Mouse (Mus musculus): Measurements from ENCODE around the gene Dpm3.

- TF ChIP-seq CTCF (IDR thresholded peaks at IDR 0.05; ENCODE audit: low read depth, low read length) (no peak), POLR2AphosphoS5 (IDR thresholded peaks at IDR 0.05; ENCODE audit: insufficient replicate concordance, low read depth, low read length) (no peak), GATA1 (IDR thresholded peaks at IDR 0.05; ENCODE audit: borderline replicate concordance, low read length) (no peak), TAL1 (conservative IDR thresholded peaks at IDR 0.05; ENCODE audit: low read depth, low read length) (no peak), GATA2 (IDR thresholded peaks at IDR 0.05; ENCODE audit: borderline replicate concordance, low read depth, low read length) (no peak)
These were observed 32.3 kb upstream of the Dpm3 start, which contains the start of gene Mtx1 for GRCm38 (mm10) chr3:89226900-89227299.
